Mouse (Mus musculus): ENCODE measurements around the gene Clic5. TPM values are rescaled to one million over a fixed set of nuclear protein-coding genes. Genes with fewer than 3 reads are reported as not detected.
A peak's percentile ranks its signal among the peaks of the same experiment; 100 is the strongest.

Clic5 gene
- total and polyA plus RNA-seq, 3 experiments, result not detected

GRCm38 (mm10) chr17:44261594-44262202, 73.3 kb downstream of the Clic5 start:
- Histone ChIP-seq H3K27ac (ENCODE audit: control insufficient read depth, low read depth, low read length) (no peak overlapping the region), H3K36me3 (ENCODE audit: control insufficient read depth in 1 of 2, insufficient read depth in 2 of 2, low read length in 2 of 2) (no peaks in the 10 kb centered on the region), H3K9ac (ENCODE audit: control insufficient read depth, low read depth, low read length, poor library complexity, severe bottlenecking) (no peak overlapping the region), H3K79me2 (ENCODE audit: control insufficient read depth, insufficient read depth, low read length, poor library complexity) (no peaks in the 10 kb centered on the region), H3K9me3 (replicated peaks; ENCODE audit: insufficient read depth, low read length) (no peaks in the 10 kb centered on the region), H3K27me3 (ENCODE audit: control insufficient read depth in 1 of 2, insufficient read depth in 2 of 2, low read length in 2 of 2) (no peaks in the 10 kb centered on the region), H3K4me3 (ENCODE audit: control insufficient read depth in 1 of 2, insufficient read depth in 1 of 2, low read depth in 2 of 2, low read length in 2 of 2) (no peak overlapping the region), H3K4me1 (ENCODE audit: control insufficient read depth in 1 of 2, insufficient read depth in 2 of 2, low read length in 2 of 2) (peaks cover 3 to 4% of the 10 kb centered on the region in 2 experiments; a peak in 2 of 4 replicates)
- peak; percentile 77 for DNase-seq (ENCODE audit: low read depth, low spot score)
- TF ChIP-seq SIN3A (IDR thresholded peaks at IDR 0.05; ENCODE audit: low read length), result no peak
- TF ChIP-seq HCFC1 (IDR thresholded peaks at IDR 0.05; ENCODE audit: low read depth, low read length), result no peak
- TF ChIP-seq GATA1 (IDR thresholded peaks at IDR 0.05; ENCODE audit: low read depth, low read length), result no peak
- no peak for TF ChIP-seq MAX (IDR thresholded peaks at IDR 0.05; ENCODE audit: low read length)
- no peak for TF ChIP-seq EP300 (IDR thresholded peaks at IDR 0.05; ENCODE audit: low read depth in 1 of 2, low read length in 2 of 2)
- peak; percentile 98 for TF ChIP-seq JUND (IDR thresholded peaks at IDR 0.05; ENCODE audit: low read depth, low read length)
- no peak for TF ChIP-seq TCF12 (IDR thresholded peaks at IDR 0.05; ENCODE audit: low read depth, low read length)
- no peak for TF ChIP-seq POLR2AphosphoS2 (IDR thresholded peaks at IDR 0.05; ENCODE audit: low read length)
- TF ChIP-seq CTCF (IDR thresholded peaks at IDR 0.05 in 2 of 3, conservative IDR thresholded peaks at IDR 0.05 in 1 of 3; ENCODE audit: control insufficient read depth in 1 of 3, insufficient read depth in 1 of 3, low read depth in 2 of 3, low read length in 3 of 3, poor library complexity in 1 of 3, severe bottlenecking in 1 of 3), result peak; percentile 40 to 93 (median 76)
- no peak for TF ChIP-seq KAT2A (conservative IDR thresholded peaks at IDR 0.05; ENCODE audit: low read depth, low read length)
- TF ChIP-seq TAL1 (IDR thresholded peaks at IDR 0.05; ENCODE audit: low read length), result no peak
- TF ChIP-seq SMC3 (IDR thresholded peaks at IDR 0.05; ENCODE audit: low read depth, low read length), result peak; percentile 82
- TF ChIP-seq USF2 (IDR thresholded peaks at IDR 0.05; ENCODE audit: borderline replicate concordance in 1 of 2, insufficient read depth in 1 of 2, low read depth in 1 of 2, low read length in 2 of 2), result no peak
- TF ChIP-seq ZKSCAN1 (IDR thresholded peaks at IDR 0.05; ENCODE audit: low read depth, low read length), result no peak
- TF ChIP-seq GABPA (IDR thresholded peaks at IDR 0.05; ENCODE audit: low read depth, low read length), result no peak
- peak; percentile 67 for TF ChIP-seq ZC3H11A (IDR thresholded peaks at IDR 0.05; ENCODE audit: low read depth, low read length)
- no peak for TF ChIP-seq ZMIZ1 (IDR thresholded peaks at IDR 0.05; ENCODE audit: low read depth, low read length)
- TF ChIP-seq E2F4 (IDR thresholded peaks at IDR 0.05; ENCODE audit: borderline replicate concordance, low read depth, low read length), result no peak
- no peak for TF ChIP-seq MYB (IDR thresholded peaks at IDR 0.05; ENCODE audit: low read depth, low read length)
- no peak for TF ChIP-seq TBP (IDR thresholded peaks at IDR 0.05; ENCODE audit: low read depth, low read length)
- no peak for TF ChIP-seq ETS1 (IDR thresholded peaks at IDR 0.05; ENCODE audit: low read depth, low read length)
- peak; percentile 83 for TF ChIP-seq RAD21 (IDR thresholded peaks at IDR 0.05; ENCODE audit: low read depth, low read length)
- TF ChIP-seq CHD2 (IDR thresholded peaks at IDR 0.05; ENCODE audit: low read length), result no peak
- TF ChIP-seq ELF1 (IDR thresholded peaks at IDR 0.05; ENCODE audit: low read depth, low read length), result no peak
- TF ChIP-seq MAFK (IDR thresholded peaks at IDR 0.05; ENCODE audit: borderline replicate concordance, low read depth, low read length), result no peak
- TF ChIP-seq CHD1 (IDR thresholded peaks at IDR 0.05; ENCODE audit: low read depth, low read length), result no peak
- no peak for TF ChIP-seq MAZ (IDR thresholded peaks at IDR 0.05; ENCODE audit: low read depth, low read length)
- no peak for TF ChIP-seq MEF2A (IDR thresholded peaks at IDR 0.05; ENCODE audit: extremely low read depth, insufficient replicate concordance, low read depth, low read length, poor library complexity, severe bottlenecking)
- no peak for TF ChIP-seq RCOR1 (IDR thresholded peaks at IDR 0.05; ENCODE audit: low read depth, low read length)
- TF ChIP-seq POLR2AphosphoS5 (IDR thresholded peaks at IDR 0.05; ENCODE audit: borderline replicate concordance, low read depth, low read length), result no peak
- TF ChIP-seq NRF1 (IDR thresholded peaks at IDR 0.05; ENCODE audit: insufficient read depth, low read depth, low read length, poor library complexity, severe bottlenecking), result no peak
